Mouse (Mus musculus): Measurements from ENCODE around the gene A630023A22Rik. TPM values are rescaled to one million over a fixed set of nuclear protein-coding genes. Genes with fewer than 3 reads are reported as not detected.

The A630023A22Rik gene
- polyA plus RNA-seq, 1 experiment: not detected

DNA sequence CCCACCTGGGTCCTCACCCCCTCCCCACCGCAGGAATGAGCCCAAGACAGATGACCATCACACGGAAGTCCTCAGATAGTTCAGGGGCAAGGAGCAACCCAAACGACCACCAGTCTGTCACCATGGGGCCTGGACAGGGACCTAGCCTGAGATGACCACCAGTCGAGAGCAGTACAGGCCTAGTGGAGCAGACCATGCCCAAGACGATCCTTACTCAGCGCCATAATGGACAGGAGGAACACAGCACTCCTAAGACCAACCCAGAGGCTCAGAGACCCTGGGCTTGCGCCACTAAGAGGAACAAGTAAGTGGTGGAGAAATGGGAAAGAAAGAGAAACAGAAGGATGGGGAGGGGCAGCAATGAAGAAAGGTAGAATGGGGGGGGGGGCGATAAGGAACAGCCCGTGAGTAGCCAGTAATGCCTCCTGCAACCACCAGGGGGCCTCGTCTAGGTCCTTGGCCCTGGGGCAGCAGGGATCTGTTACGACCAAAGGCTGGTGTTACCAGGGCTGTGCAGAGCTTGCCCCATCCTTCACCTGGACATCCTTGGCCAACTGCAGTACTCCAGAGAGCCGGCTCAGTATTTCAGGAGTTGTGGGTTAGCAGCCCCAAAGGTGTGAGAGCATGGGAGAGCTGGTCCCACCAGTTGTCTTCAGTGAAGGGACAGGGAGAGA, 4.0 kb upstream of the A630023A22Rik start:
- no peaks in the 10 kb centered on the region for H3K36me3 ChIP-seq (ENCODE audit: control insufficient read depth, insufficient read depth, low read length)
- H3K27ac ChIP-seq (ENCODE audit: insufficient read depth, low read depth, low read length): no peak overlapping the region
- no peaks in the 10 kb centered on the region for H3K27me3 ChIP-seq (ENCODE audit: control insufficient read depth, insufficient read depth, low read length)
- H3K4me1 ChIP-seq (ENCODE audit: control insufficient read depth, insufficient read depth, insufficient read length, low read length): no peaks in the 10 kb centered on the region
- H3K4me3 ChIP-seq (ENCODE audit: low read depth, low read length): no peak overlapping the region
- 57% methylated on average over 11 of the region's 12 CpGs for WGBS
- TF ChIP-seq CTCF (IDR thresholded peaks at IDR 0.05; ENCODE audit: extremely low read depth, insufficient read length, insufficient replicate concordance, low read depth, low read length) (peak; percentile 57; the same call in 1 of the 2 replicates), POLR2A (IDR thresholded peaks at IDR 0.05; ENCODE audit: low read depth, low read length) (no peak)

DNA sequence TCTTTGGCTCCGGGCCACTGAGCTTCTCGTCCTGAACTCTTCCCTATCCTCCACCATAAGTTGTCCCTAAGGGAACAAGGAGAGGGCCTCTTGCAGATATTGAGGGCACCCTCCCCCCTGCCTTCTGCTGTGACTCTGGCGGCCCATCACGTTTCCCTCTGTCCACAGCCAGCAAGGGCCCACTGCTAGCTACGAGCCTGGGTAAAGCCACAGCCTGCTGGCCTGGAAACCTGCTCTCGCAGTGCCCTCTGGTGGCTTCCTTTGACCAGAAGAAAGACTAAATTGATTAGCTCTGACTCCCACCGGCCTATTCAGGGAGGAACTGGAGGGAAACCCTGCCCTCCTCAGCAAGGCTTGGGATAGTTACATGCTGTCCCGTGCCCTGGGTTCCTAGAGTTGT, 2.3 kb upstream of the A630023A22Rik start:
- 15% methylated on average over 8 of the region's 8 CpGs for WGBS
- Histone ChIP-seq H3K27me3 (ENCODE audit: control insufficient read depth, insufficient read depth, low read length) (no peaks in the 10 kb centered on the region), H3K4me1 (ENCODE audit: control insufficient read depth, insufficient read depth, insufficient read length, low read length) (no peaks in the 10 kb centered on the region), H3K27ac (ENCODE audit: insufficient read depth, low read depth, low read length) (no peak overlapping the region), H3K4me3 (ENCODE audit: low read depth, low read length) (no peak overlapping the region), H3K36me3 (ENCODE audit: control insufficient read depth, insufficient read depth, low read length) (no peaks in the 10 kb centered on the region)
- TF ChIP-seq POLR2A (IDR thresholded peaks at IDR 0.05; ENCODE audit: low read depth, low read length) (no peak), CTCF (IDR thresholded peaks at IDR 0.05; ENCODE audit: extremely low read depth, insufficient read length, insufficient replicate concordance, low read depth, low read length) (peak; percentile 55; the same call in 1 of the 2 replicates)

- no peaks in the 10 kb centered on the region for H3K36me3 ChIP-seq (ENCODE audit: control insufficient read depth, insufficient read depth, low read length)
- TF ChIP-seq CTCF (IDR thresholded peaks at IDR 0.05; ENCODE audit: extremely low read depth, insufficient read length, insufficient replicate concordance, low read depth, low read length): no peak
- TF ChIP-seq POLR2A (IDR thresholded peaks at IDR 0.05; ENCODE audit: low read depth, low read length): no peak
- H3K4me1 ChIP-seq (ENCODE audit: control insufficient read depth, insufficient read depth, insufficient read length, low read length): no peaks in the 10 kb centered on the region
- no peak overlapping the region for H3K27ac ChIP-seq (ENCODE audit: insufficient read depth, low read depth, low read length)
- WGBS: 57% methylated on average over 3 of the region's 3 CpGs
- H3K27me3 ChIP-seq (ENCODE audit: control insufficient read depth, insufficient read depth, low read length): no peaks in the 10 kb centered on the region
- H3K4me3 ChIP-seq (ENCODE audit: low read depth, low read length): no peak overlapping the region
Observed at GRCm38 (mm10) chr14:34103855-34104254, 1.3 kb upstream of the A630023A22Rik start.

- Histone ChIP-seq H3K27ac (ENCODE audit: insufficient read depth, low read depth, low read length) (no peak overlapping the region), H3K27me3 (ENCODE audit: control insufficient read depth, insufficient read depth, low read length) (no peaks in the 10 kb centered on the region), H3K4me3 (ENCODE audit: low read depth, low read length) (no peak overlapping the region), H3K4me1 (ENCODE audit: control insufficient read depth, insufficient read depth, insufficient read length, low read length) (no peaks in the 10 kb centered on the region), H3K36me3 (ENCODE audit: control insufficient read depth, insufficient read depth, low read length) (no peaks in the 10 kb centered on the region)
- TF ChIP-seq POLR2A (IDR thresholded peaks at IDR 0.05; ENCODE audit: low read depth, low read length): no peak
- TF ChIP-seq CTCF (IDR thresholded peaks at IDR 0.05; ENCODE audit: extremely low read depth, insufficient read length, insufficient replicate concordance, low read depth, low read length): no peak
- WGBS: 74% methylated on average over 5 of the region's 5 CpGs
Observed at GRCm38 (mm10) chr14:34096161-34096560, 6.4 kb downstream of the A630023A22Rik start.

GRCm38 (mm10) chr14:34092856-34093255, 9.7 kb downstream of the A630023A22Rik start:
- Histone ChIP-seq H3K36me3 (ENCODE audit: control insufficient read depth, insufficient read depth, low read length) (no peaks in the 10 kb centered on the region), H3K27ac (ENCODE audit: insufficient read depth, low read depth, low read length) (no peak overlapping the region), H3K4me3 (ENCODE audit: low read depth, low read length) (no peak overlapping the region), H3K4me1 (ENCODE audit: control insufficient read depth, insufficient read depth, insufficient read length, low read length) (no peaks in the 10 kb centered on the region), H3K27me3 (ENCODE audit: control insufficient read depth, insufficient read depth, low read length) (no peaks in the 10 kb centered on the region)
- WGBS: 79% methylated on average over 1 of the region's 1 CpGs
- no peak for TF ChIP-seq POLR2A (IDR thresholded peaks at IDR 0.05; ENCODE audit: low read depth, low read length)
- TF ChIP-seq CTCF (IDR thresholded peaks at IDR 0.05; ENCODE audit: extremely low read depth, insufficient read length, insufficient replicate concordance, low read depth, low read length): no peak

GRCm38 (mm10) chr14:34091475-34091874, 11.1 kb downstream of the A630023A22Rik start:
- 72% methylated on average over 5 of the region's 5 CpGs for WGBS
- TF ChIP-seq CTCF (IDR thresholded peaks at IDR 0.05; ENCODE audit: extremely low read depth, insufficient read length, insufficient replicate concordance, low read depth, low read length) (no peak), POLR2A (IDR thresholded peaks at IDR 0.05; ENCODE audit: low read depth, low read length) (no peak)
- no peak overlapping the region for H3K27ac ChIP-seq (ENCODE audit: insufficient read depth, low read depth, low read length)
- no peaks in the 10 kb centered on the region for H3K4me1 ChIP-seq (ENCODE audit: control insufficient read depth, insufficient read depth, insufficient read length, low read length)
- H3K36me3 ChIP-seq (ENCODE audit: control insufficient read depth, insufficient read depth, low read length): no peaks in the 10 kb centered on the region
- no peak overlapping the region for H3K4me3 ChIP-seq (ENCODE audit: low read depth, low read length)
- no peaks in the 10 kb centered on the region for H3K27me3 ChIP-seq (ENCODE audit: control insufficient read depth, insufficient read depth, low read length)

DNA sequence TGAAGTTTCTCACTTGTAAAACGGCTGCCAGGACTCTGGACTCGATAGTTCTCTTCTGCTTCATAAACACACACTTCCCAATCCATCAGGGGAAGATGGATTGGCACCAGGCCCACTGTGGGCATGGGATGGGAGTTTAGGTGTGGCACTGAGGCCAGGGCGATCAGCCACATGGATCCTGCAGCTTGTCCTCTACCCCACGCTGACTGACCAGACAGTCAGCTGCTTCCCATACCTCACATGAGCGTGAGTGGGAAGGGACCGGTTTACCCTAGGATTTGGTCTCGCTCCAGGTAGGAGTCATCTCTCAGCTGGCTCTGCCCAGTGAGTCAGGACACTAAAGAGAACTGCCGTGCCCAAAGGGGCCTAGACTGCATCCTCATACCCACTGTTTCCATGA, 12.8 kb downstream of the A630023A22Rik start:
- no peaks in the 10 kb centered on the region for H3K27me3 ChIP-seq (ENCODE audit: control insufficient read depth, insufficient read depth, low read length)
- no peak overlapping the region for H3K4me3 ChIP-seq (ENCODE audit: low read depth, low read length)
- TF ChIP-seq CTCF (IDR thresholded peaks at IDR 0.05; ENCODE audit: extremely low read depth, insufficient read length, insufficient replicate concordance, low read depth, low read length): no peak
- no peak for TF ChIP-seq POLR2A (IDR thresholded peaks at IDR 0.05; ENCODE audit: low read depth, low read length)
- no peak overlapping the region for H3K27ac ChIP-seq (ENCODE audit: insufficient read depth, low read depth, low read length)
- no peaks in the 10 kb centered on the region for H3K36me3 ChIP-seq (ENCODE audit: control insufficient read depth, insufficient read depth, low read length)
- H3K4me1 ChIP-seq (ENCODE audit: control insufficient read depth, insufficient read depth, insufficient read length, low read length): no peaks in the 10 kb centered on the region
- 73% methylated on average over 8 of the region's 8 CpGs for WGBS

All from small intestine, adult 2 months (tissue).